Mouse (Mus musculus) spleen, adult 2 months (tissue): ENCODE measurements at regions not wholly inside any gene's neighbourhood (a gene's known extent, or its start where the extent isn't known, plus 50 kb on each side); places are given as distances from the start of the nearest gene placed in this dataset.

ENCODE experiments used
- CTCF ChIP-seq: fragments of 200-500 bp; IDR thresholded peaks from 2 replicates; pipeline ENCODE4 v1.5.1; 2011; ENCODE audit warnings: mild to moderate bottlenecking, inconsistent platforms; ENCODE audit not compliant: insufficient read depth, insufficient read length, insufficient replicate concordance; ENCODE audit errors: extremely low read depth
- POLR2A ChIP-seq: fragments of 200-500 bp; IDR thresholded peaks from 2 replicates; pipeline ENCODE4 v1.6.1; 2011; ENCODE audit warnings: low read depth, low read length, inconsistent platforms

- no peak for TF ChIP-seq CTCF
- no peak for TF ChIP-seq POLR2A
These were observed 65.0 kb upstream of the Ercc6l2 start for GRCm38 (mm10) chr13:63749997-63750396.
